Mouse (Mus musculus): ENCODE results near the gene B430305J03Rik. TPM values are rescaled to one million over a fixed set of nuclear protein-coding genes. Genes with fewer than 3 reads are reported as not detected.

The B430305J03Rik gene
- polyA plus RNA-seq, 1 experiment from 2014 or later, result not detected

GRCm38 (mm10) chr3:61345636-61346035, 20.1 kb downstream of the B430305J03Rik start:
- no peak overlapping the region for H3K4me2 ChIP-seq (replicated peaks; ENCODE audit: low read depth)
- no peaks in the 10 kb centered on the region for H3K27me3 ChIP-seq (ENCODE audit: control insufficient read depth, insufficient read depth, low read length)
- no peak overlapping the region for H3K9ac ChIP-seq (ENCODE audit: low read length)
- no peaks in the 10 kb centered on the region for H3K9me3 ChIP-seq (ENCODE audit: control insufficient read depth, low read length)
- H3K4me1 ChIP-seq (replicated peaks; ENCODE audit: control insufficient read depth, insufficient read depth), result no peaks in the 10 kb centered on the region
- ATAC-seq (ENCODE audit: low FRiP score, low TSS enrichment) (peak; percentile 36; the same call in 1 of the 2 replicates), DNase-seq (ENCODE audit: low spot score) (no peak)
- TF ChIP-seq CTCF (IDR thresholded peaks at IDR 0.05; ENCODE audit: low read depth) (no peak), EP300 (optimal IDR thresholded peaks at IDR 0.05) (no peak)
- WGBS, result 19% methylated on average over 1 of the region's 1 CpGs
- H3K27ac ChIP-seq (replicated peaks), result no peak overlapping the region
- no peaks in the 10 kb centered on the region for H3K36me3 ChIP-seq (ENCODE audit: control insufficient read depth, insufficient read depth, low read length)
- no peak overlapping the region for H3K4me3 ChIP-seq (ENCODE audit: low read depth, low read length)

DNA sequence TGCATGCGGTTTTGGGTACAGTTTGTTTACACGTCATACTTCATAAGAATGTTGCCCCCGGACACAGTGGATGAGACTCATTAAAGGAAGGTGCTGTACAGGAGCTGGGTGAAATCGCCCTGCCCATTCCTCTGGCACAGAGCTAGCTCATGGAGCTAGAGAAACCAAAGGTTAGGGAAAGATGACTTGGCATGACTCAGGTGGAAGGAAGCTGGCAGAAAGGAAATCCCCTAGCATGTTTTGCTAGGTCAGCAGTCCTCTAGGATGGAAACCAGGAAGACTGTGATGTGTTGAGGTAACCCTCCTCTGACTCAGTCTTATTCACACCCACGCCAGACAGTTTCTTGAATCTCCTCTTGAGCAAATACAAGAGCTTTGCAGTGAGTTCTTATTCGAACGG, 21.7 kb downstream of the B430305J03Rik start:
- TF ChIP-seq CTCF (IDR thresholded peaks at IDR 0.05; ENCODE audit: low read depth) (no peak), EP300 (optimal IDR thresholded peaks at IDR 0.05) (no peak)
- Histone ChIP-seq H3K9ac (ENCODE audit: low read length) (no peak overlapping the region), H3K27me3 (ENCODE audit: control insufficient read depth, insufficient read depth, low read length) (no peaks in the 10 kb centered on the region), H3K27ac (replicated peaks) (no peak overlapping the region), H3K36me3 (ENCODE audit: control insufficient read depth, insufficient read depth, low read length) (no peaks in the 10 kb centered on the region), H3K4me1 (replicated peaks; ENCODE audit: control insufficient read depth, insufficient read depth) (no peaks in the 10 kb centered on the region), H3K9me3 (ENCODE audit: control insufficient read depth, low read length) (no peaks in the 10 kb centered on the region), H3K4me2 (replicated peaks; ENCODE audit: low read depth) (no peak overlapping the region), H3K4me3 (ENCODE audit: low read depth, low read length) (no peak overlapping the region)
- peak; percentile 89 for ATAC-seq (ENCODE audit: low FRiP score, low TSS enrichment)
- WGBS, result 66% methylated on average over 7 of the region's 7 CpGs
- DNase-seq (ENCODE audit: low spot score), result peak; percentile 26

DNA sequence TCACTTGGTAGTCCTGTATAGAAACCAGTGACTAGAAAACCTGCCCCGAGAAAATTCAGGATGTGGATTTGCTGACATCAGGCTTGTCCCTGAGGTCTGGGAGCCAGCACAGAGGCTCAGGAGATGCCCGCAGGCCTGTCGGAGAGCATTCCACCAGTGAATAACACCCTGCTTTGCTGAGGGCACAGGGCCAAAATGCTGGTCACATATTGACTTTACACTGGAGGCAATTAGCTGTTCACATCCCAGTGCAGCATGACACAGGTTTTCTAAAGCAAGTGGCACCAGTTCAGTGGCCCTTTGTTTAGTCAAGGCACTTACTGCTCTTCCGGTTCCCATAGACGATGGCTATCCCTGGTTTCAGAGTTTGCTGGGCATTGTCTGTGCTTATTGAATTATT, 25.4 kb downstream of the B430305J03Rik start:
- no peaks in the 10 kb centered on the region for H3K9me3 ChIP-seq (ENCODE audit: control insufficient read depth, low read length)
- TF ChIP-seq CTCF (IDR thresholded peaks at IDR 0.05; ENCODE audit: low read depth) (no peak), EP300 (optimal IDR thresholded peaks at IDR 0.05) (no peak)
- 60% methylated on average over 5 of the region's 5 CpGs for WGBS
- H3K4me3 ChIP-seq (ENCODE audit: low read depth, low read length), result no peak overlapping the region
- DNase-seq (ENCODE audit: low spot score) (peak; percentile 41), ATAC-seq (ENCODE audit: low FRiP score, low TSS enrichment) (peak; percentile 79)
- H3K27me3 ChIP-seq (ENCODE audit: control insufficient read depth, insufficient read depth, low read length), result no peaks in the 10 kb centered on the region
- H3K27ac ChIP-seq (replicated peaks), result 0 out of 2 replicates have a peak overlapping the region, but pooled peaks have one; percentile 40
- H3K9ac ChIP-seq (ENCODE audit: low read length), result no peak overlapping the region
- H3K4me1 ChIP-seq (replicated peaks; ENCODE audit: control insufficient read depth, insufficient read depth), result no peaks in the 10 kb centered on the region
- H3K36me3 ChIP-seq (ENCODE audit: control insufficient read depth, insufficient read depth, low read length), result no peaks in the 10 kb centered on the region
- no peak overlapping the region for H3K4me2 ChIP-seq (replicated peaks; ENCODE audit: low read depth)

DNA sequence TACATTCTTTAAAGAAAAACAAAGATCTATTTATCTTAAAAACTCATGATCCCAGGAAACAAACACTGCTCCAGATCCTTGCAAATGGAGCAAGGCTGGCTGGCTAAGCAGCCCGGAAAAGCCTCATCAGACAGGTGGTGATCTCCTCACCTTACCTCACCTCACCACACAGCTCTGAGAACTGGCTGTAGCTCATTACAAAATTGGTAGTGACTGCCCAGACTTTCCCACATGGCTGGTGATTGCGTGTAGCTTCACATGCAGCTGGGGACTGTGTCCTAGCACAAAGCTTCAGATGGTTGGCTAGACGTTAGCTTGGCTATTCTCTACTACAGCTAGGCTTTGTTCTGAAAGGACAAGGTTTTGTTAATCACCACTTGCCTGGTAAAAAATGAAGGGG, 28.5 kb downstream of the B430305J03Rik start:
- 76% methylated on average over 3 of the region's 3 CpGs for WGBS
- ATAC-seq (ENCODE audit: low FRiP score, low TSS enrichment), result no peak
- H3K4me3 ChIP-seq (ENCODE audit: low read depth, low read length), result no peak overlapping the region

DNA sequence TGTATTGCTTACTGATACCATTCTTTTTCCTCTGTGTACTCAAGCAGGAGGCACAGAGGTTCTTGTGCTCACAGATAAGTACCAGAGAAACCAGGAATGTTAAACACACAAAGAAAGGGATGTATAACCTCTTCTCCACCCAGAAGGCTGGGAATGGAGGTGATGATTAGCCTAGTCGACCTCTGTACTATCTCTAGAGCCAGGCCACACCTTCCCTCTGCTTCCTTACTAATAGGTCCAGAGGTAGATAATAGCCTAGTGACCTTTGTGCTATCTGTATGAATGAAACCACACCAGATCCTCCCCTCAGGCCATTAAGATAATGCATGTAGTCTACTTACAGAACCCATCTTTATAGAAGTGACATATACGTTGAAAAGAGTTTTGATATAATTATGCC, 29.5 kb downstream of the B430305J03Rik start:
- Histone ChIP-seq H3K9me3 (ENCODE audit: control insufficient read depth, low read length) (no peaks in the 10 kb centered on the region), H3K27ac (replicated peaks) (no peak overlapping the region), H3K4me1 (replicated peaks; ENCODE audit: control insufficient read depth, insufficient read depth) (no peaks in the 10 kb centered on the region), H3K9ac (ENCODE audit: low read length) (no peak overlapping the region), H3K36me3 (ENCODE audit: control insufficient read depth, insufficient read depth, low read length) (no peaks in the 10 kb centered on the region), H3K4me2 (replicated peaks; ENCODE audit: low read depth) (no peak overlapping the region), H3K27me3 (ENCODE audit: control insufficient read depth, insufficient read depth, low read length) (no peaks in the 10 kb centered on the region), H3K4me3 (ENCODE audit: low read depth, low read length) (no peak overlapping the region)
- ATAC-seq (ENCODE audit: low FRiP score, low TSS enrichment) (0 out of 2 replicates have a peak, but pooled peaks have one; percentile 49), DNase-seq (ENCODE audit: low spot score) (no peak)
- 29% methylated on average over 2 of the region's 2 CpGs for WGBS
- TF ChIP-seq CTCF (IDR thresholded peaks at IDR 0.05; ENCODE audit: low read depth), result no peak
- no peak for TF ChIP-seq EP300 (optimal IDR thresholded peaks at IDR 0.05)

More for the DNA sequence above, 28.5 kb downstream of the B430305J03Rik start:
- Histone ChIP-seq H3K9ac (ENCODE audit: low read length) (no peak overlapping the region), H3K27ac (replicated peaks) (no peak overlapping the region), H3K36me3 (ENCODE audit: control insufficient read depth, insufficient read depth, low read length) (no peaks in the 10 kb centered on the region), H3K4me2 (replicated peaks; ENCODE audit: low read depth) (no peak overlapping the region), H3K4me1 (replicated peaks; ENCODE audit: control insufficient read depth, insufficient read depth) (no peaks in the 10 kb centered on the region), H3K27me3 (ENCODE audit: control insufficient read depth, insufficient read depth, low read length) (no peaks in the 10 kb centered on the region), H3K9me3 (ENCODE audit: control insufficient read depth, low read length) (no peaks in the 10 kb centered on the region)
- TF ChIP-seq EP300 (optimal IDR thresholded peaks at IDR 0.05) (no peak), CTCF (IDR thresholded peaks at IDR 0.05; ENCODE audit: low read depth) (no peak)
- DNase-seq (ENCODE audit: low spot score), result no peak

GRCm38 (mm10) chr3:61321632-61322031, 44.1 kb downstream of the B430305J03Rik start:
- WGBS, result 79% methylated on average over 6 of the region's 6 CpGs
- Histone ChIP-seq H3K9me3 (ENCODE audit: control insufficient read depth, low read length) (no peaks in the 10 kb centered on the region), H3K4me3 (ENCODE audit: low read depth, low read length) (no peak overlapping the region), H3K4me2 (replicated peaks; ENCODE audit: low read depth) (no peak overlapping the region), H3K36me3 (ENCODE audit: control insufficient read depth, insufficient read depth, low read length) (no peaks in the 10 kb centered on the region), H3K27ac (replicated peaks) (no peak overlapping the region), H3K27me3 (ENCODE audit: control insufficient read depth, insufficient read depth, low read length) (no peaks in the 10 kb centered on the region), H3K4me1 (replicated peaks; ENCODE audit: control insufficient read depth, insufficient read depth) (no peaks in the 10 kb centered on the region), H3K9ac (ENCODE audit: low read length) (no peak overlapping the region)
- DNase-seq (ENCODE audit: low spot score) (no peak), ATAC-seq (ENCODE audit: low FRiP score, low TSS enrichment) (no peak)
- TF ChIP-seq CTCF (IDR thresholded peaks at IDR 0.05; ENCODE audit: low read depth), result no peak
- TF ChIP-seq EP300 (optimal IDR thresholded peaks at IDR 0.05), result no peak

Data from stomach, postnatal 0 days (tissue).